Mouse (Mus musculus): ENCODE data around the gene Abhd14b. TPM values are rescaled to one million over a fixed set of nuclear protein-coding genes. Genes with fewer than 3 reads are reported as not detected.

Gene Abhd14b
- polyA plus RNA-seq, 1 experiment from 2014 or later, result 4.7 TPM

- peak; percentile 76 for ATAC-seq (ENCODE audit: low FRiP score, low read depth)
- Histone ChIP-seq H3K4me3 (peak within 1 kb of the TSS; percentile 74), H3K4me1 (peaks cover 72% of the 10 kb centered on the region), H3K9me3 (no peaks in the 10 kb centered on the region), H3K4me2 (replicated peaks) (peak within 1 kb of the TSS; percentile 98), H3K27ac (replicated peaks) (peak within 1 kb of the TSS; percentile 97), H3K27me3 (no peaks in the 10 kb centered on the region), H3K9ac (replicated peaks) (peak within 1 kb of the TSS; percentile 95), H3K36me3 (0 out of 2 replicates have a peak, but pooled peaks cover 4% of the 10 kb centered on the region)
- 0% methylated on average over 26 of the region's 74 CpGs for WGBS
Observed at GRCm38 (mm10) chr9:106453271-106454070, 6.2 kb downstream of the Abhd14b start, which contains the start of gene Pcbp4. TSS of gene Pcbp4 (plus strand) at chr9:106453291.

DNA sequence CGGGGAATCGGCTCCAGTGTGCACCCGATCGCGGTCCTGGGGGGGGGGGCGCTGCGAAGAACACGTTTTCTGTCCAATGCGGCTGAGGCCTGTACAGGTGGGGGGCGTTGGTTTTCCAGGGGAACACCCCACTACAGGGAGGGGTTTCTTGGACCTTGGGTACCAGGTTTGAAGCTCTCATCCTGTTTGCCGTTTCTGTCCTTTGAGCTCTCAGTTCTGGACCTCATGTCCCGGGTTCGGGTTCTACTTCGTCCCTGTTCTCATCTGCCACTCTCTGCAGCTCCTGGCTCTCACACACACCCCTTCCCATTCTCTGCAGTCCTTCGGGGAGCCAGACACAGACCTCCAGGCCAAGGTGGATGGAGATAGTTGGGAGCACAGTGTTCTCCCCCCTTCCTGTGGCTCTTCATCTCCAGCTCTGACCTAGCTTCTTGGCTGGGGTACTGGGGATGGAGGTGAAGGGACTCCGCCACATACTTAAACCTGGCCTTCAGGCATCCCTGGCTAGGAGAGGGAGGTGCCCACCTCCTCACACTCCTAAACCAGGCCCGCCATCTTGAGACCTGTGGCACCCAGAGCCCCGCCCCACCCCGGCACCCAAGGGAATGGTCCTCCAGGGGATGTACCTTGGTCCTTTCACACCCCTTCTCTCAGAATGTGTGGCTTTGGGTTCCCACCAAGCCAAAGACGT lies 7.0 kb downstream of the Abhd14b start:
- Histone ChIP-seq H3K4me3 (peak overlapping the region; percentile 74), H3K4me2 (replicated peaks) (peak overlapping the region; percentile 98), H3K27me3 (no peaks in the 10 kb centered on the region), H3K36me3 (0 out of 2 replicates have a peak, but pooled peaks cover 4% of the 10 kb centered on the region), H3K9me3 (no peaks in the 10 kb centered on the region), H3K9ac (replicated peaks) (peak overlapping the region; percentile 95), H3K4me1 (peaks cover 71% of the 10 kb centered on the region), H3K27ac (replicated peaks) (peak overlapping the region; percentile 97)
- no peak for ATAC-seq (ENCODE audit: low FRiP score, low read depth)
- under 1% methylated on average over 17 of the region's 20 CpGs for whole genome bisulfite sequencing

GRCm38 (mm10) chr9:106454888-106455681 lies 7.8 kb downstream of the Abhd14b start:
- peak; percentile 35 for ATAC-seq (ENCODE audit: low FRiP score, low read depth)
- WGBS, result under 1% methylated on average over 17 of the region's 17 CpGs
- H3K4me2 ChIP-seq (replicated peaks), result peak overlapping the region; percentile 98

DNA sequence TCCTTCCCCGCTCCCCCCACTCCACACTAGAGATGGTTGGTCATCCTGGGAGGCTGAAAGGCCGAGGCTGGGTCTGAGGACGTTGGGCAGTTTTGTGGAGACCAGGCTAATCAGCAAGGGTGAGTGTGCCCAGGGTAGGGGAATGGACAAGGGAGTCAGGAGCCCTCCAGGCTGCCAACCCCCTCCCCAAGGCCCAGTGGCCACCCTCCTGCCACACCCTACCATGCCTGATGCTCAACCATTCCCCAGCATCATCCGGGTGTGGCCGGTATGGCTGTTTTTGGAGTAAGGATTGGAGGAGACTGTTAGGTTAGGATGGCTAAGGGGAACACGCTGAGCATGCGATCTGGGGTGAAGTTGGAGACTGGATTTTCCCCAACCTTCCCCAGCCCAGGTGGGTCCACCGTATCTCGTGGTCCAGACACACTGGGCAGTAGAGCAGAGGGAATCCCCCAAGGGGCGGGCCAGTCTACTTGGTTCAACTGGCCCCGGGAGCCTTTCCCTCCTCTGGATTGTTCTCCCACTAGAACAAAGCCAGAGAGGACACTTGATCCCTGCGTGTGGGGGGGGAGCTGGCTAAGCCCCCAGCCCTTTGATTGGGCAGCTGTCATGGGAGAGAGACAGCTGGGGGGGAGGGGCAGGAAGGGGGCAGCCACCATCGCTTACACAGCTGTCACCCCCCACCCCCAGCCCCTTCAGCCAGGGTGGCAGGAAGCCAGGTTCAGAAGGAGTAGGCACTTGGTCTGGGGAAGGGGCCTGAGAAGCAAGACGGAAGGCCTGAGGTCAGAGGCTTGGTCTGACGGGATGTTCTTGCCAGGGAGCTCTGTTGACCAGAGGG lies 9.3 kb downstream of the Abhd14b start:
- H3K36me3 ChIP-seq, result peaks cover 23% of the 10 kb centered on the region
- H3K4me3 ChIP-seq, result peak overlapping the region; percentile 74
- H3K27me3 ChIP-seq, result no peaks in the 10 kb centered on the region
- H3K4me1 ChIP-seq, result peaks cover 76% of the 10 kb centered on the region
- H3K27ac ChIP-seq (replicated peaks), result peak overlapping the region; percentile 97
- peak overlapping the region; percentile 95 for H3K9ac ChIP-seq (replicated peaks)
- ATAC-seq (ENCODE audit: low FRiP score, low read depth), result peak; percentile 8
- H3K9me3 ChIP-seq, result no peaks in the 10 kb centered on the region
- WGBS, result 23% methylated on average over 15 of the region's 15 CpGs
- H3K4me2 ChIP-seq (replicated peaks), result peak overlapping the region; percentile 98

More at GRCm38 (mm10) chr9:106454888-106455681, 7.8 kb downstream of the Abhd14b start:
- H3K27me3 ChIP-seq, result no peaks in the 10 kb centered on the region
- no peaks in the 10 kb centered on the region for H3K9me3 ChIP-seq
- peaks cover 9% of the 10 kb centered on the region for H3K36me3 ChIP-seq
- H3K27ac ChIP-seq (replicated peaks), result peak overlapping the region; percentile 97
- H3K9ac ChIP-seq (replicated peaks), result peak overlapping the region; percentile 95
- H3K4me3 ChIP-seq, result peak overlapping the region; percentile 74
- peaks cover 78% of the 10 kb centered on the region for H3K4me1 ChIP-seq

GRCm38 (mm10) chr9:106457163-106457559 lies 9.9 kb downstream of the Abhd14b start:
- H3K9ac ChIP-seq (replicated peaks), result peak overlapping the region; percentile 95
- H3K9me3 ChIP-seq, result no peaks in the 10 kb centered on the region
- H3K27ac ChIP-seq (replicated peaks), result peak overlapping the region; percentile 97

DNA sequence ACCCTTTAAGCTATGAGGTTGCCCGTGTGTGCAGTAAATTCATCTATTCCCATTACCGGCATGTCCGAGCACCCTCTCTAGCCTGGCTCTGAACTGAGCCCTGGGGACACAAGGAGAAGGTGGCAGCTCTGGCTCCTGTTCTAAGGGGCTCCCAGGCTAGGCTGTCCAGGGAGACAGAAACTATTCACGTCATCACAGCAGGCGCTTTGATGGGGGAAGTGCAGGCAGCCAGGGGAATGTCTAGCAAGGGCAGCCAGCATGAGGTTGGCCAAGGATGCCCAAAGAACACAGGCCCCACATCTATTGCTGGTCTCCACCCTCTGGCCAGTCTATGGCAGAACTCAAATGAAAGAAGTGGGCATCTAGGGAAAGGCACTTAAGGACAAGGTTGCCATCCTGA lies 10.7 kb downstream of the Abhd14b start:
- Histone ChIP-seq H3K4me3 (peak overlapping the region; percentile 74; the same call in 1 of the 2 replicates), H3K4me1 (peaks cover 64% of the 10 kb centered on the region), H3K36me3 (peaks cover 37% of the 10 kb centered on the region), H3K9me3 (no peaks in the 10 kb centered on the region), H3K27me3 (peaks cover 5% of the 10 kb centered on the region; the same call in 1 of the 2 replicates), H3K4me2 (replicated peaks) (peak overlapping the region; percentile 98), H3K27ac (replicated peaks) (peak overlapping the region; percentile 97), H3K9ac (replicated peaks) (peak overlapping the region; percentile 95; the same call in 1 of the 2 replicates)
- WGBS, result 59% methylated on average over 5 of the region's 5 CpGs
- no peak for ATAC-seq (ENCODE audit: low FRiP score, low read depth)

More at GRCm38 (mm10) chr9:106457163-106457559, 9.9 kb downstream of the Abhd14b start:
- H3K4me3 ChIP-seq, result peak overlapping the region; percentile 74
- WGBS, result 33% methylated on average over 9 of the region's 9 CpGs
- H3K4me2 ChIP-seq (replicated peaks), result peak overlapping the region; percentile 98
- ATAC-seq (ENCODE audit: low FRiP score, low read depth), result no peak
- H3K27me3 ChIP-seq, result peaks cover 2% of the 10 kb centered on the region; the same call in 1 of the 2 replicates
- peaks cover 72% of the 10 kb centered on the region for H3K4me1 ChIP-seq
- peaks cover 30% of the 10 kb centered on the region for H3K36me3 ChIP-seq

DNA sequence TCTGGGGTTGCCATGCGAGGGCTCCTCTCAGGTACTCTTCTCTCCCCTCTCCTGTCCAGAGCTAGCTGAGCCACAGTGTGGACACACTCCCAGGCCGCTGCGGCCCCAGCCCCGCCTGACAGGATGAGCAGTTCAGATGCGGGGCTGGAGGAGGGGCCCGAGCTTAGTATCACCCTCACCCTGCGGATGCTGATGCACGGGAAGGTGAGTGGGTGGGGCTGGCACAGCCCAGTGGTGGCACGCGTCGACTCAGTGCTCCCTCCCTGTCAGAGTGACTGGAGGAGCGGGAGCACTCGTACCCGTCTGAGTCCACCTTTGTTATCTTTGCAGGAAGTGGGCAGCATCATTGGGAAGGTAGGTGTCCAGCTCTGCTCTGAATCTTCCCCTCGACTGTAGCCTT lies 12.7 kb downstream of the Abhd14b start:
- Histone ChIP-seq H3K4me1 (peaks cover 66% of the 10 kb centered on the region), H3K4me3 (no peak overlapping the region), H3K36me3 (peaks cover 56% of the 10 kb centered on the region), H3K27ac (replicated peaks) (no peak overlapping the region), H3K9ac (replicated peaks) (0 out of 2 replicates have a peak overlapping the region, but pooled peaks have one; percentile 12), H3K4me2 (replicated peaks) (no peak overlapping the region), H3K27me3 (peaks cover 17% of the 10 kb centered on the region), H3K9me3 (no peaks in the 10 kb centered on the region)
- whole genome bisulfite sequencing, result 82% methylated on average over 15 of the region's 15 CpGs
- no peak for ATAC-seq (ENCODE audit: low FRiP score, low read depth)

GRCm38 (mm10) chr9:106460401-106461025 lies 13.3 kb downstream of the Abhd14b start:
- H3K4me2 ChIP-seq (replicated peaks), result no peak overlapping the region
- H3K36me3 ChIP-seq, result peaks cover 56% of the 10 kb centered on the region
- WGBS, result 82% methylated on average over 18 of the region's 18 CpGs
- no peaks in the 10 kb centered on the region for H3K9me3 ChIP-seq
- no peak overlapping the region for H3K27ac ChIP-seq (replicated peaks)
- H3K27me3 ChIP-seq, result peaks cover 23% of the 10 kb centered on the region
- no peak for ATAC-seq (ENCODE audit: low FRiP score, low read depth)
- no peak overlapping the region for H3K4me3 ChIP-seq
- 0 out of 2 replicates have a peak overlapping the region, but pooled peaks have one; percentile 12 for H3K9ac ChIP-seq (replicated peaks)
- H3K4me1 ChIP-seq, result peaks cover 66% of the 10 kb centered on the region

DNA sequence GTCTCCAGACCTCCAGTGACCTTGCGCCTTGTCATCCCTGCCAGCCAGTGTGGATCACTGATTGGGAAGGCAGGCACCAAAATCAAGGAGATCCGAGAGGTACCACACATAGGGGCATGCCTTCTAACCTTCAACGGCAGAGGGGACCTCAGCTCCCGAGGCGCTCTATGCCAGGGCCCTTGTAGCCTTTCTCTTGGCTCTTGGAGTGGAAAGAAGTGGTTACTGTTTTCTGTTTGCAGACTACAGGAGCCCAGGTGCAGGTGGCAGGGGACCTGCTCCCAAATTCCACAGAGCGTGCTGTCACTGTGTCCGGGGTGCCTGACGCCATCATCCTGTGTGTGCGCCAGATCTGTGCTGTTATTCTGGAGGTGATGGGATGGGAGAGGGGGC lies 13.8 kb downstream of the Abhd14b start:
- no peaks in the 10 kb centered on the region for H3K9me3 ChIP-seq
- ATAC-seq (ENCODE audit: low FRiP score, low read depth), result no peak
- peaks cover 28% of the 10 kb centered on the region for H3K27me3 ChIP-seq
- no peak overlapping the region for H3K4me2 ChIP-seq (replicated peaks)
- no peak overlapping the region for H3K27ac ChIP-seq (replicated peaks)
- no peak overlapping the region for H3K4me3 ChIP-seq
- peaks cover 65% of the 10 kb centered on the region for H3K4me1 ChIP-seq
- 89% methylated on average over 9 of the region's 9 CpGs for WGBS
- H3K36me3 ChIP-seq, result peaks cover 56% of the 10 kb centered on the region
- H3K9ac ChIP-seq (replicated peaks), result no peak overlapping the region

- WGBS, result 87% methylated on average over 16 of the region's 16 CpGs
- Histone ChIP-seq H3K9ac (replicated peaks) (no peak overlapping the region), H3K27ac (replicated peaks) (no peak overlapping the region), H3K36me3 (peaks cover 53% of the 10 kb centered on the region), H3K4me2 (replicated peaks) (no peak overlapping the region), H3K9me3 (no peaks in the 10 kb centered on the region), H3K27me3 (peaks cover 29% of the 10 kb centered on the region), H3K4me3 (no peak overlapping the region), H3K4me1 (peaks cover 57% of the 10 kb centered on the region)
- no peak for ATAC-seq (ENCODE audit: low FRiP score, low read depth)
Observed at GRCm38 (mm10) chr9:106461641-106462429, 14.6 kb downstream of the Abhd14b start.
